Mouse (Mus musculus) hindbrain, embryonic 15.5 days (tissue): Measurements from ENCODE around the gene Cdc42bpg. TPM values are rescaled to one million over a fixed set of nuclear protein-coding genes. Genes with fewer than 3 reads are reported as not detected.

Experiments
- ATAC-seq: fragments of 200-750 bp; cut with Nextera tagmentation; 2 replicates; pipeline ENCODE4 v1.8.0; 2017; ENCODE audit warnings: low read depth, moderate number of reproducible peaks, moderate TSS enrichment; ENCODE audit not compliant: low FRiP score
- H3K27ac ChIP-seq: fragments of 300-500 bp; sonication (generic); replicated peaks from 2 replicates; pipeline ENCODE4 v1.5.1; 2015; ENCODE audit warnings: mild to moderate bottlenecking, inconsistent platforms
- H3K27me3 ChIP-seq: fragments of 300-500 bp; sonication (generic); 2 replicates; pipeline ENCODE4 v1.6.1; 2015; ENCODE audit warnings: control low read depth, inconsistent platforms
- H3K36me3 ChIP-seq: fragments of 300-500 bp; sonication (generic); 2 replicates; pipeline ENCODE4 v1.6.1; 2015; ENCODE audit warnings: control low read depth, inconsistent platforms
- H3K4me1 ChIP-seq: fragments of 300-500 bp; sonication (generic); replicated peaks from 2 replicates; pipeline ENCODE4 v1.6.1; 2015; ENCODE audit warnings: control low read depth, inconsistent platforms
- H3K4me2 ChIP-seq: fragments of 300-500 bp; sonication (generic); 2 replicates; pipeline ENCODE4 v1.6.1; 2015; ENCODE audit warnings: moderate library complexity, mild to moderate bottlenecking, inconsistent platforms
- H3K4me3 ChIP-seq: fragments of 300-500 bp; sonication (generic); 2 replicates; pipeline ENCODE4 v1.5.1; 2015; ENCODE audit warnings: mild to moderate bottlenecking, inconsistent platforms
- H3K9ac ChIP-seq: fragments of 300-500 bp; sonication (generic); 2 replicates; pipeline ENCODE4 v1.6.1; 2015; ENCODE audit warnings: inconsistent platforms
- H3K9me3 ChIP-seq: fragments of 300-500 bp; sonication (generic); 2 replicates; pipeline ENCODE4 v1.6.1; 2016; ENCODE audit warnings: control low read depth, inconsistent platforms
- WGBS: fragments of 180-500 bp; shearing (Covaris S2); methylation state at CpG from one replicate; pipeline ENCODE4 v1.1.7; 2015; 5-methylcytosine and 5-hydroxymethylcytosine counted together
- polyA plus RNA-seq: library from polyadenylated mRNA; unstranded; fragments of >200 nt; fragmentation: Nextera tagmentation; extraction: Ambion mirVana; gene quantifications from 2 replicates; pipeline ENCODE4 v1.2.1, GENCODE M21; 2015

The Cdc42bpg gene
- polyA plus RNA-seq, 1 experiment from 2014 or later = 0.36 TPM

DNA sequence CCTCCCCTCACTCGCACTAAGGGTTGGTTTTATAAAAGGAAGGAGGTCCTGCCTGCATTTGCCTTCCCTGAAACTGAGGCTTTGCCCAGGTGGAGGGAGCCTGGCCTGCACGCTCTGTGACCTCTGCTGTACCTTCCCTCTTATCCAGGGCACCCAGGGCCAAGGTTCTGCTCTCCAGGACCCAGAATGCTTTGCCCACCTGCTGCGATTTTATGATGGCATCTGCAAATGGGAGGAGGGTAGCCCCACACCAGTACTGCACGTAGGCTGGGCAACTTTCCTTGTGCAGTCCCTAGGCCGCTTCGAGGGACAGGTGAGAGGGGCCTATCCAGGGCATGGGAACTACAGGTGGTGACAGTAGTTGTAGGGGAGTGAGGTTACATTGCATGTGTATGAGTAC lies 32.9 kb downstream of the Cdc42bpg start:
- ATAC-seq = no peak
- H3K9me3 ChIP-seq = no peaks in the 10 kb centered on the region
- no peak overlapping the region for H3K4me2 ChIP-seq
- H3K4me1 ChIP-seq = peaks cover 39% of the 10 kb centered on the region
- no peaks in the 10 kb centered on the region for H3K27me3 ChIP-seq
- H3K27ac ChIP-seq = no peak overlapping the region
- WGBS = 95% methylated on average over 6 of the region's 6 CpGs
- no peak overlapping the region for H3K9ac ChIP-seq
- H3K4me3 ChIP-seq = no peak overlapping the region
- peaks cover 36% of the 10 kb centered on the region for H3K36me3 ChIP-seq

- Histone ChIP-seq H3K4me2 (peak overlapping the region; percentile 79; the same call in 1 of the 2 replicates), H3K4me3 (no peak overlapping the region), H3K9ac (no peak overlapping the region), H3K36me3 (peaks cover 43% of the 10 kb centered on the region), H3K4me1 (peaks cover 39% of the 10 kb centered on the region), H3K27ac (peak overlapping the region; percentile 10; the same call in 1 of the 2 replicates), H3K9me3 (no peaks in the 10 kb centered on the region), H3K27me3 (no peaks in the 10 kb centered on the region)
- no peak for ATAC-seq
- 65% methylated on average over 15 of the region's 15 CpGs for WGBS
Observed at GRCm38 (mm10) chr19:6339890-6340504, 33.7 kb downstream of the Cdc42bpg start.

- Histone ChIP-seq H3K4me3 (peak within 1 kb of the TSS; percentile 52), H3K27me3 (no peaks in the 10 kb centered on the region), H3K4me1 (peaks cover 36% of the 10 kb centered on the region), H3K9ac (peak within 1 kb of the TSS; percentile 51), H3K36me3 (peaks cover 51% of the 10 kb centered on the region), H3K27ac (peak within 1 kb of the TSS; percentile 43), H3K4me2 (peak within 1 kb of the TSS; percentile 79), H3K9me3 (no peaks in the 10 kb centered on the region)
- ATAC-seq = peak; percentile 65; the same call in 1 of the 2 replicates
- 10% methylated on average over 55 of the region's 72 CpGs for WGBS
Observed at GRCm38 (mm10) chr19:6340524-6341452, 34.5 kb downstream of the Cdc42bpg start, which contains the start of gene Map4k2. Map4k2 (plus strand) TSS chr19:6341135.

- Histone ChIP-seq H3K9me3 (no peaks in the 10 kb centered on the region), H3K36me3 (peaks cover 58% of the 10 kb centered on the region), H3K4me1 (peaks cover 28% of the 10 kb centered on the region), H3K27ac (peak overlapping the region; percentile 43), H3K9ac (peak overlapping the region; percentile 51), H3K27me3 (no peaks in the 10 kb centered on the region), H3K4me2 (peak overlapping the region; percentile 79), H3K4me3 (peak overlapping the region; percentile 52)
- ATAC-seq = no peak
- 10% methylated on average over 23 of the region's 23 CpGs for WGBS
Observed at GRCm38 (mm10) chr19:6341453-6342077, 35.3 kb downstream of the Cdc42bpg start.

DNA sequence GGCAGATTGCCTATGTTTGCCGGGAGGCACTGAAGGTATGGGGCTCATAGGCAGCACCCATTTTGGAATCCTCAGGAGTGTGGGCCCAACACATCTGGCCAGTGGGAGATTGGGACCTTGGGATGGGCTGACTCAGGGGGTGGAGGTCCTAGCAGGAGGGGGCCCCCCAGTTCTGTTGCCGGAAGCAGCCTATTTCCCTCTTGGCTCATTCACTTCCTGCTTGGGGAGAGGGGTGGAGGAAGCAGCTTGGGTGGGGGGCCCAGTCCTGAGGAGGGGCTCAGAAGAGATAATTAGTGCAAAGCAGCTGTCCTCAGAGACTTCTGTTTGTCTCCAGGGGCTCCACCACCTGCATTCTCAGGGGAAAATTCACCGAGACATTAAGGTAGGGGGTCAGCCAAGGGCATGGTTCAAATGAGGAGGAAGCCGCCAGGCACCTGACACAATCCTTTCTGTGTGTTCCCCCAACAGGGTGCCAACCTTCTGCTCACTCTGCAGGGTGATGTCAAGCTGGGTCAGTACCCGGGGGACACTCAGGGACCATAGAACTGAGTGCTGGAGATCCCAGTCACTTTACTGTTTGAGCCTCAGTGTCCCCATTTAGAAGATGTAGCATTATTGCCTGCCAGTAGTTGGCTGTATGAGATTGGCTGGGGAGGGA lies 36.1 kb downstream of the Cdc42bpg start:
- no peak overlapping the region for H3K9ac ChIP-seq
- H3K9me3 ChIP-seq = no peaks in the 10 kb centered on the region
- peaks cover 20% of the 10 kb centered on the region for H3K4me1 ChIP-seq
- no peak for ATAC-seq
- H3K27me3 ChIP-seq = no peaks in the 10 kb centered on the region
- H3K4me2 ChIP-seq = peak overlapping the region; percentile 79
- 73% methylated on average over 5 of the region's 5 CpGs for WGBS
- H3K4me3 ChIP-seq = no peak overlapping the region
- H3K27ac ChIP-seq = no peak overlapping the region
- peaks cover 62% of the 10 kb centered on the region for H3K36me3 ChIP-seq

DNA sequence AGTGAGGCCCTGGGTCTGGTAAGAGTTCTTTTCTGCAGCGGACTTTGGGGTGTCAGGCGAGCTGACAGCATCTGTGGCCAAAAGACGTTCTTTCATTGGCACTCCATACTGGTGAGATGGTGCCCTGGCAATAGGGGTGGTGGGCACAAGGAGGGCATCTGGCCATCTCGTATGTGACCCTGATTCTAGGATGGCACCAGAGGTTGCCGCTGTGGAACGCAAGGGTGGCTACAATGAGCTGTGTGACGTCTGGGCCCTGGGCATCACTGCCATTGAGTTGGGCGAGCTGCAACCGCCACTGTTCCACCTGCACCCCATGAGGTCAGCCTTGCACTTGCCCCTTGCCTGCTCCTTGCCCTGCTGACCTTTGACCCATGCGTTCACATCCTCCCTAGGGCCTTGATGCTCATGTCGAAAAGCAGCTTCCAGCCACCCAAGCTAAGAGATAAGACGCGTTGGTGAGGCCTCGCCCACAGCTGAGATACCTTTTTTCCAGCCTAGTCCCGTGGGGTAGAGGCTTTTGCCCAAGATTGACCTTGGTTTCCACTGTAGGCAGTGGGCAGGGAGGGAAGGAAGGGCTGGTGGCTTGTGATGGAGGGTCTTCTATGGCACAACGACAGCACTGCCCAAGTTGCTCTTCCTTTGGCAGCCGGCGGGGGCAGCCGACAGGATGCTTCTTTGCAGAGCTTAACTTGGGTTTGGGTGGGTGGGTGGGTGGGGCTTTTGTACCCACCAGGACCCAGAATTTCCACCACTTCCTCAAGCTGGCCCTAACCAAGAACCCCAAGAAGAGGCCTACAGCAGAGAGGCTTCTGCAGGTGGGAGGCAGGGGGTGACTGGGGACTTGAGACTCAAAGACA lies 37.0 kb downstream of the Cdc42bpg start:
- Histone ChIP-seq H3K27me3 (no peaks in the 10 kb centered on the region), H3K9ac (no peak overlapping the region), H3K9me3 (no peaks in the 10 kb centered on the region), H3K4me2 (no peak overlapping the region), H3K36me3 (peaks cover 62% of the 10 kb centered on the region), H3K4me1 (peaks cover 17% of the 10 kb centered on the region), H3K27ac (no peak overlapping the region), H3K4me3 (no peak overlapping the region)
- no peak for ATAC-seq
- WGBS = 88% methylated on average over 19 of the region's 19 CpGs

- no peak overlapping the region for H3K27ac ChIP-seq
- ATAC-seq = no peak
- WGBS = 86% methylated on average over 5 of the region's 5 CpGs
- H3K4me1 ChIP-seq = peaks cover 17% of the 10 kb centered on the region
- peaks cover 59% of the 10 kb centered on the region for H3K36me3 ChIP-seq
- H3K9ac ChIP-seq = no peak overlapping the region
- H3K4me3 ChIP-seq = no peak overlapping the region
- no peaks in the 10 kb centered on the region for H3K9me3 ChIP-seq
- H3K4me2 ChIP-seq = no peak overlapping the region
- no peaks in the 10 kb centered on the region for H3K27me3 ChIP-seq
Observed at GRCm38 (mm10) chr19:6343996-6344395, 37.7 kb downstream of the Cdc42bpg start.

- H3K27me3 ChIP-seq = no peaks in the 10 kb centered on the region
- no peaks in the 10 kb centered on the region for H3K9me3 ChIP-seq
- no peak for ATAC-seq
- H3K4me1 ChIP-seq = peaks cover 8% of the 10 kb centered on the region
- H3K4me3 ChIP-seq = no peak overlapping the region
- peaks cover 47% of the 10 kb centered on the region for H3K36me3 ChIP-seq
- 94% methylated on average over 5 of the region's 5 CpGs for WGBS
- H3K9ac ChIP-seq = no peak overlapping the region
- no peak overlapping the region for H3K4me2 ChIP-seq
- no peak overlapping the region for H3K27ac ChIP-seq
Observed at GRCm38 (mm10) chr19:6346023-6346422, 39.8 kb downstream of the Cdc42bpg start.

- Histone ChIP-seq H3K4me3 (no peak overlapping the region), H3K9ac (no peak overlapping the region), H3K27ac (no peak overlapping the region), H3K27me3 (no peaks in the 10 kb centered on the region), H3K9me3 (no peaks in the 10 kb centered on the region), H3K4me2 (no peak overlapping the region), H3K4me1 (peaks cover 1% of the 10 kb centered on the region; the same call in 1 of the 2 replicates), H3K36me3 (peaks cover 47% of the 10 kb centered on the region)
- no peak for ATAC-seq
- 92% methylated on average over 10 of the region's 10 CpGs for WGBS
Observed at GRCm38 (mm10) chr19:6346661-6347060, 40.4 kb downstream of the Cdc42bpg start.

- ATAC-seq = no peak
- H3K4me3 ChIP-seq = no peak overlapping the region
- WGBS = 92% methylated on average over 4 of the region's 4 CpGs
- H3K27ac ChIP-seq = no peak overlapping the region
- H3K4me1 ChIP-seq = no peaks in the 10 kb centered on the region
- H3K9me3 ChIP-seq = no peaks in the 10 kb centered on the region
- no peak overlapping the region for H3K4me2 ChIP-seq
- no peak overlapping the region for H3K9ac ChIP-seq
- H3K27me3 ChIP-seq = no peaks in the 10 kb centered on the region
- H3K36me3 ChIP-seq = peaks cover 46% of the 10 kb centered on the region
Observed at GRCm38 (mm10) chr19:6347615-6348014, 41.4 kb downstream of the Cdc42bpg start.

DNA sequence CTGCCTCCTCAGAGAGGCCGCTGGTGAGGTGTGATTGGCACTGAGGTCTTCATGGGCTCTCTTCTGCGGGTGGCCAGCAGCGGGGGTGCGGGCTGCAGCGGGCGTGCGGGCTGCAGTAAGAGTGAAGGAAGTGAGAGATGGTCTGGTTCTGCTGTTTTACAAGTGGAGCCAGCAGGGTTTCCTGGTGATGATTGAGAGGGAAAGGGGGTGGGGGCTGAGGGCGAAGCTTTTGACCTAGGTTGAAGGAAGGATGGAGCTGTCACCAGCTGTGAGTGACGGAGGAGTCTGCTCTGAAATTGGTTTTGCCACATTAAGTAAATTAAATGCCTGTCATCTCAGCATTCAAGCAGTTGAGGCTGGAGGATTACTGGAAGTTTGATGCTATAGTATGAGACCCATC lies 42.5 kb downstream of the Cdc42bpg start:
- H3K4me1 ChIP-seq = no peaks in the 10 kb centered on the region
- peaks cover 47% of the 10 kb centered on the region for H3K36me3 ChIP-seq
- H3K27ac ChIP-seq = 0 out of 2 replicates have a peak overlapping the region, but pooled peaks have one; percentile 34
- H3K4me2 ChIP-seq = no peak overlapping the region
- WGBS = 55% methylated on average over 9 of the region's 9 CpGs
- no peak overlapping the region for H3K9ac ChIP-seq
- no peak overlapping the region for H3K4me3 ChIP-seq
- no peak for ATAC-seq
- no peaks in the 10 kb centered on the region for H3K27me3 ChIP-seq
- H3K9me3 ChIP-seq = no peaks in the 10 kb centered on the region
